Mouse (Mus musculus): Measurements from ENCODE around the gene Ccdc57.

Ccdc57 gene

DNA sequence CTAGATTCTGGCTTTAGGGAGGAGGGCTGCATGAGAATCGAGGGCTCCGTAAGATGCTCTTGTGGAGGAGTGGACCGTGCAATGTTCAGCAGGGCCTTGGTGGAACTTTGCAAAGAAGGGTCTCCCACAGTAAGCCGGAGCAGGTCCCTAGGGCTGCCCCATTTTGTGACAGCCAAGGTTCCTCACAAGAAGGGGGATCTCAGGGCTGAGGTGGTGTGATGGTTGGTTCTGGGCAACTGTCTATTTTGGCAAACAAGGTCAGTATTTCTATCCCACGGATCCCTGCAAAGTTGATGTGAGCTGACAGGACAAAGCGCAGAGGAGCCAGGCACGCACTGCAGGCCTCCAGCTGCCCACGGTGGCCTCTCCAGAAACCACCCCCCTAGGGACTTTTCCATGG is 18.6 kb upstream of the Ccdc57 start:
- DNase-seq, result no peak

- DNase-seq, result peak; percentile 89
These were observed 17.9 kb upstream of the Ccdc57 start for GRCm38 (mm10) chr11:120950281-120951202.

- DNase-seq, result no peak
These were observed 17.2 kb upstream of the Ccdc57 start for GRCm38 (mm10) chr11:120949863-120950262.

DNA sequence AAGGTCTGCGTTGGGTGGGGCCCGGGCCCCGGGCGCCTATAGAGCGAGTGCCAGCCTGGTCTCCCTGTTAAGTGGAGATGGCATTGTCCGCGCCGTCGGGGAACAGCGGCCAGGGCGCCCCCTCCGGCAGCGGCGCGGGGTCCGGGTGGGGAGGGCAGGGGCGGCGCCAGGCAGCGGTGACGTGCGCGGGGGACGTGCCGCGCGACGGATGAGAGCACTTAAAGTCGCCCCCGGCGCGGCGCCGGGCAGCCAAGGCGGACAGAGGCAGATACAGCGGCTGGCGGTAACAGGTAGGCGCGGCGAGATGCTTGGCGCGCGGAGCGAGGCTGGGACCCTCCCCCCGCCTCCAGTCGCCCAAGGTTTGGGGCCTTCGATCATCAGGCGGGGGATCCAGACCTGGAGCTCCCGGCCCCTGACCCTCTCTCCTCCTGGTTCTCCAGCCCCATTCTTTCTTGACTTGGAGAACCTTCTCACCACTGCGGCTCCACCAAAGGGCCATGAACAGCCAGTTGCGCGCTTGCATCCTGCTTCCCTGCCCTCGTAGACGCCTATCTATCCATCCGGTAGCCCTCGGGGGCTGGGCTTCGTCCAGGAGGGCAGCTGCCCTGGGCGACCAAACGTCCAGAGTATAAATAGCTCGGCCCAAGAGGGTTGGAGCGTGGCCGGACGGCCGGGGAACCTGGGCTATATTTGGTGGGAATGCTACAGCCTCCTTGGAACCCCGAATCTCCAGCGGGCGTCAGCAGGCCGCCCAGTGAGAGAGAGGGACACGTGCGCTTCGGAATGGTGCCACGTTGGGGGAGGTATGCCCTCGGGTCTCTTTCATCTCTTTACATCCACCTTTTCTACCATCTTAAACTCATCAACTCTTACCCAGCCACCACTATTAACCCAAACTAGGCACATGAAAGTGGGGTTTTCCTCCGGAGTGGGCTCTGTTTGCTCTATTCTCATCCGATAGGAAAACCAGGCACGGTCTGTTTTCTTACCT is 16.5 kb upstream of the Ccdc57 start:
- DNase-seq, result peak; percentile 76

- no peak for DNase-seq
These were observed 15.7 kb upstream of the Ccdc57 start, which contains the start of gene Slc16a3 for GRCm38 (mm10) chr11:120948328-120948727. Gene Slc16a3, plus strand, starts transcription at chr11:120948480.

- no peak for DNase-seq
These were observed 13.3 kb upstream of the Ccdc57 start for GRCm38 (mm10) chr11:120945926-120946325.

DNA sequence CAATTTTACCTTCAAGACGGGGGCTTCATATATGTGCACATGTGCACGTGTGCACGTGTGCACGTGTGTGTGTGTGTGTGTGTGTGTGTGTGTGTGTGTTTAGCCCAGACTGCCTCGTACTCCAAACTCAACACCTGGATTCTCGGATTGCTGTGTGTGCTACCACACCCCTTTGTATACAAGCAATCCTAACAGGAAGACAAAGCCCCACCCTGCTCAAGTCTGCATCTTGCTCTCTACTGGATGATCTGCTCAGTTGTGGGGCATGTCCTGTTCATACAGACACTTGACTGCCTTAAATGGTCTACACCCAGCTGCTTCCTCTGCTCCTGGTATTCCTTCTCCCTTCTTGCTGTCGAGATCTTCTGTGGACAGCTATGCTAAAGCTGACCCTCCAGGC is 12.6 kb upstream of the Ccdc57 start:
- DNase-seq, result no peak

DNA sequence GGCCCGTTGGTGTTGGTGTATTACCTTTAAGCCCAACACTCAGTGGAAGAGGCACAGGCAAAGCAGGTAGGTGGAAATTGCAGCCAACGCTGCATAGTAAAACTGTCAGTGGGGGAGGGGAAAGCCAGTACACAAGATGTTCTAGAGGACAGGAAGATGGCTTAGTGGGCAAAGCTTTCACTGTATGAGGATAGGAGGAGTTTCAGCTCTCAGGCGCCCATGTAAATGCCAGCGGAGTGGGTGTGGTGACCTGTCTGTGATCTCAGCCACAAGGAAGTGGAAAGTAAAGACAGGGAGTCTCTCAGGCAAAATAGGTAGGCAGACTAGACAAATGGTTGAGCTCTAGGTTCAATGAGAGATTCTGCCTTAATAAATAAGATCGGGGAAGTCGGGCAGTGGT is 8.3 kb upstream of the Ccdc57 start:
- no peak for DNase-seq

GRCm38 (mm10) chr11:120939712-120940341 is 7.2 kb upstream of the Ccdc57 start:
- DNase-seq, result no peak

DNA sequence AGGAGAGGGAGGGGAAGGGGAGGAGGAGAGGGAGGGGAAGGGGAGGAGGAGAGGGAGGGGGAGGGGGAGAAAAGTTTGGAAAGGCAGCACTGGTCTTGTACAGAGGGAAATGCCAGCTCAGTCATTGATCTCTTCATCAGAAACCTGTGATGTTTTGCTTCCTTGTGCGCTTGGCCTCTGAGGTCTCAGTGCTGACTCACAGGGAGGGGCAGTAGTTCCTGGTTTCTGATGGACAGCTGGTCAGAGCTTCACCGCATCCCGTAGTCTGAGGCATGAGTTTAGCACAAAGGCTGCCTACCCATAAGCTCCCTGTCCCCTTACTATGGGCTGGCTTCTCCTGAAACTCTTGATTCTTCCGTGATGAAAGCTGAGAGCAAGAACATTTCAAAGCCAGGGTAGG is 6.1 kb upstream of the Ccdc57 start:
- DNase-seq, result no peak

DNA sequence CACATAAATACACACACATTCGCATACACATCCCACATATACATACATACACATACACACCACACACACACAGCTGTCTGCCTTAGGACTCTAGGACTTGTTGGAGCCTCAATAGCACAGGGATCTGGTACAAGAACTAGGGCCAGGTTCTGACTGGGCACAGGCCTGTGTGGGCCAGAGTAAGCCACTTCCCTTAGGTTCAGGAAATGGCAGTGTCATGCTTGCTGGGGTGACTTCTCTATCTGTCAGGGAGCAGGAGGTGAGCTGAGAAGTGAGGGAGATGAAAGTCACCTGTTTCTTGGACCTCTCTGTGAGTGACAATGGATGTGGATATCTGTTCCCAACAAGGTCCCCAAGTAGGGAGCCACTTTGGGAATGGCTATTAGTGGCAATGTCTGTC is 5.3 kb upstream of the Ccdc57 start:
- DNase-seq, result no peak

DNA sequence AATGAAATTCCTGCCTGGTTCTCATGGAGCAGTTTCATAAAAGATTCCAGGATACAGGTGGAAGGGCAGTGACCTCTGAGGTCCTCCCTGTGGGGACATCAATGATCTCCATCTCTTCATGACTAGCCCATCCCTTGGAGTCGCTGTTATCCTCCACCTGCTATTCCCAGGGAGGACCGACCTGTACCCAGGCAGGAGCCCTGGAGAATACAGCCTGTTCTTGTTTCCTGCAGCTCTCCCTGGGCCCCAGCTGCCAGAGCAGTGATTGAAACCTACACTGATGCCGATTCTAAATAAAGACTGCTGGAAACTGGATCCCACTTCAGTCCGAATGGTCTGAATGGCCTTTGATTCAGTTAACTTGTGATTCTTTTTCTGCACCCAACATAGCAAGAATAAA is 1.2 kb downstream of the Ccdc57 start:
- no peak for DNase-seq

GRCm38 (mm10) chr11:120928468-120928867 is 4.2 kb downstream of the Ccdc57 start:
- DNase-seq, result no peak

- no peak for DNase-seq
These were observed 10.1 kb downstream of the Ccdc57 start for GRCm38 (mm10) chr11:120922528-120922927.

DNA sequence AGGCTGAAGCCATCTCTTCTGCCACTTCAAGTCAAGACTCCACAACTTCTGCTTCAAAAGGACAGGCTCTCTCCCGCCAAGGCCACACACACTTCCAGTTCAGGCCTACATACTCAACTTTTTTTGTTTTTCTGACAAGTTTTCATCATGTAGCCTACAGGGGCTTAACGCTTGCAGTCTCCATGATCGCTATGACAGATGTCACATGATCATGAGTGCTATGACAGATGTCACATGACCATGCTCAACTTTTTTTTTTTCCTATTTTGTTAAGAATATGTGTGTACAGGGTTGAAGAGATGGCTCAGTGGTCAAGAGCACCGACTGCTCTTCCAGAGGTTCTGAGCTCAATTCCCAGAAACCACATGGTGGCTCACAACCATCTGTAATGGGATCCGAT is 14.9 kb downstream of the Ccdc57 start:
- DNase-seq, result no peak

GRCm38 (mm10) chr11:120916477-120916876 is 16.2 kb downstream of the Ccdc57 start:
- DNase-seq, result no peak

DNA sequence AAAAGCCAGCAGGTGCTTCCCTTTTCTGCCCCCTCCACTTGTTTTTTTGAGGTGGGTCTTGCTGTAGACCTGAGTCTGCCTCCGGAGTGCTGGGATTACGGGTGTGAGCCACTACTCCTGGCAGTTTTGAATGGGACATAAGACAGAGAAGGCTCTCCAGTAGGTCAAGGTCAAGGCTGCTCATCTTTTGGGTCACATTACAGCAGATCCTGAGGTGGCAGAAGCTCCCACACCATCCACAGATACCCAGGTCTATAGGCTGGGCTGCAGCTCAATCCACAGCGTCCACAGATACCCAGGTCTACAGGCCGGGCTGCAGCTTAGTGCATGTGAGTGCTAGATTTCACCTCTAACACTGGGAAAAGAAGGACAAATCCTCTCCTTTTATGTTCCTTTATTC is 18.9 kb downstream of the Ccdc57 start:
- no peak for DNase-seq

DNA sequence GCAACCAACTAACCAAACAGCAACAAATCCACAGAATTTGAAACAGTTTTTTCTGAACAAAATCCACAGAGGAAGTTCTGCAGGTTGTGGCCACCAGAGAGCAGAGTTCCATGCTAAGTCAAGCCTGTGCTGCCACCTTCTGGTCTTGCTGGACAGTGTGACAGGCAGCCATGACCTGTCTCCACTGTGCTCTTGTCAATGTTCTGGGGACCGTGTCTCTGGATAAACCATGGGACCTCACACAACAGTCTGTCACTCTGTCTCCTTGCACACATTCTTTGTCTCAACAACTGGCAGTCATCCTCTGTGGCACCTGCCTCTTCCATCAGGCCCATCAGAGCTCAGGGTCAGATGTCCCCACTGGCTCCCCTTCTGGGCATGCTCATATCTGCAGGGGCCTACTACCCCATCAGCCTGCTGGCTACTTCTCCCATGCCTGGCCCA is 27.2 kb downstream of the Ccdc57 start:
- peak; percentile 89 for DNase-seq

DNA sequence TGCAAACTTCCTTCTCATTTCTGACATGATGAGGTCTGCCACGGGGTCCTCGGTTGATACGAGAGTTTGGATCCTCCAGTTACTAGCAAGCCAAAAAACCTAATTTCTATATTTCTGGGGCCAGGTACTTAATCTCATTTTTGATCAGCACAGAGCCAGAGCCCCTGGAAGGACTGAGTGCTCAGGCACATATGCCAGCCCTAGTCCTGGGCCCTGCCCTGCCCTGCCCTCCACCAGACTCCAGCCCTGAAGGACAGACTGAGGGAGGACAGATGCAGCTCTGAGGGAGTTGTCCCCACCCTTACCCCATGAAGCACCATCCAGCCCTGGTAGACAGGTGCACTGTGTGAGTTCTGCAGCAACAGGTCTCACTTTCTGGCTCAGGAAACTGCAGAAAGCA is 28.1 kb downstream of the Ccdc57 start:
- no peak for DNase-seq

GRCm38 (mm10) chr11:120903159-120903850 is 29.4 kb downstream of the Ccdc57 start:
- no peak for DNase-seq

DNA sequence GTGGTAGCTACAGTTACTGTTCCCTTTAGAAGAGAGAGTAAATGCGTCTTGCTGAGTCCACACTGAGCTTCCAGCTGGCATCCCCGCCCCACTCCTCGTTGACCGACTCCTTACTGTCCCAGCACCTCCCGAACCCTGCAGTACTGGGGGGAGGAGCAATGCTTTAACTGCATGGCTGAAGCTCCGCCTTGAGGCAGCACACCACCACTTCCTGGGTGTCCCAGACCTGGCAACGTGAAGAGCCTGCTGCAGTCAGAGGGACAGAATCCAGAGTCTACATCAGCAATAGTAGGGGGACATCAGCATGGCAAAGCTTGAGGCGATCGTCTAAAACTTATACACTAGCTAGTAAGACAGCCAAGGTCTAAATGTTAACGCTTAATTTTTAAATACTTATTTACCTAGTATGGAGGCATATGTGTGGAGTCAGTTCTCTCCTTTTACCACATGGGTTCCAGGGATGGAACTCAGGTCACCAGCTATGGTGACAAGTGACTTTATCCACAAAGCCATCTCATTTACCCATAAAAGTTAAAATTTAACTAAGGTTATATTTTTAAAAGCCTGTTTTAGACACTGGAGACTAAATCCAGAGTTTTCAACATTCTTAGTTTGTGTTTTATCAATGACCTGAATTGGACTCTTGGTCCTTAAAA is 30.1 kb downstream of the Ccdc57 start:
- peak; percentile 38 for DNase-seq
